Mouse (Mus musculus): ENCODE data around the gene Pcna. TPM values are rescaled to one million over a fixed set of nuclear protein-coding genes. Genes with fewer than 3 reads are reported as not detected.
"Not testable (repeated sequence)": the region's sequence is repeated elsewhere in the genome, so short reads cannot be mapped to it uniquely, and the experiment has no call there.

Pcna gene
- total and polyA plus RNA-seq, 3 experiments, result 77.8 to 520 (median 249) TPM

GRCm38 (mm10) chr2:132290808-132291207, 37.7 kb upstream of the Pcna start:
- ATAC-seq (ENCODE audit: extremely low read depth, insufficient number of reproducible peaks, low FRiP score, poor library complexity, severe bottlenecking) (no peak), DNase-seq (ENCODE audit: low spot score) (no peak)
- Histone ChIP-seq H3K9me3 (replicated peaks) (0 out of 2 replicates have a peak, but pooled peaks cover 2% of the 10 kb centered on the region), H3K27me3 (ENCODE audit: insufficient read depth, low read length) (no peaks in the 10 kb centered on the region), H3K36me3 (replicated peaks) (peaks cover 55% of the 10 kb centered on the region), H3K4me3 (ENCODE audit: low read depth, low read length) (no peak overlapping the region), H3K4me1 (ENCODE audit: insufficient read depth, low read depth, low read length) (peaks cover 35% of the 10 kb centered on the region)
- TF ChIP-seq TAL1 (conservative IDR thresholded peaks at IDR 0.05; ENCODE audit: low read depth, low read length), result no peak
- TF ChIP-seq GATA1 (IDR thresholded peaks at IDR 0.05; ENCODE audit: borderline replicate concordance, low read length), result no peak
- TF ChIP-seq POLR2AphosphoS5 (IDR thresholded peaks at IDR 0.05; ENCODE audit: insufficient replicate concordance, low read depth, low read length), result no peak
- TF ChIP-seq CTCF (IDR thresholded peaks at IDR 0.05; ENCODE audit: low read depth, low read length), result no peak
- TF ChIP-seq GATA2 (IDR thresholded peaks at IDR 0.05; ENCODE audit: borderline replicate concordance, low read depth, low read length), result no peak

DNA sequence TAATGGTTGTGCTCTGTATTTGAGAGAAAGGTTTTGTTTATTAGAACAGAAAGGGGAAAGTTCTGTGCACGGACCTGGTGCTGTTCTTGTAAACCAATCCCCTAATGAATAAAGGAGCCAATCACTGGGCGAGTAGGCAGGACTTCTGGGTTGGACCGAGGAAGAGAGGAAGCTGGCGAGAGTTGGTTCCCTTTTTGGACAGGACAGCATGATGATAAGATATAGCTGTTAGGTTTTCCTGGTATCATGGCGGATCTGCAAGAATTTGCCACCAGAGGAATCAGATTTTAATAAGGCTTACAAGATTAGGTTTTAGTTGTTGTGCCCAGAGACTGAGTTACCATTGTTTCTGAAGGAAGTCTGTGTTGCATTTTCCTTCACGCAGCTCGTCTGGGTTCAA, 36.1 kb upstream of the Pcna start:
- not testable (repeated sequence) for ATAC-seq (ENCODE audit: extremely low read depth, insufficient number of reproducible peaks, low FRiP score, poor library complexity, severe bottlenecking); H3K27me3 ChIP-seq (ENCODE audit: insufficient read depth, low read length); H3K4me3 ChIP-seq (ENCODE audit: low read depth, low read length); H3K9me3 ChIP-seq (replicated peaks); DNase-seq (ENCODE audit: low spot score)
- H3K4me1 ChIP-seq (ENCODE audit: insufficient read depth, low read depth, low read length), result peaks cover 35% of the 10 kb centered on the region
- H3K36me3 ChIP-seq (replicated peaks), result peaks cover 54% of the 10 kb centered on the region

GRCm38 (mm10) chr2:132286376-132287076, 33.4 kb upstream of the Pcna start:
- Histone ChIP-seq H3K36me3 (replicated peaks) (peaks cover 52% of the 10 kb centered on the region), H3K4me1 (ENCODE audit: insufficient read depth, low read depth, low read length) (peaks cover 21% of the 10 kb centered on the region)

DNA sequence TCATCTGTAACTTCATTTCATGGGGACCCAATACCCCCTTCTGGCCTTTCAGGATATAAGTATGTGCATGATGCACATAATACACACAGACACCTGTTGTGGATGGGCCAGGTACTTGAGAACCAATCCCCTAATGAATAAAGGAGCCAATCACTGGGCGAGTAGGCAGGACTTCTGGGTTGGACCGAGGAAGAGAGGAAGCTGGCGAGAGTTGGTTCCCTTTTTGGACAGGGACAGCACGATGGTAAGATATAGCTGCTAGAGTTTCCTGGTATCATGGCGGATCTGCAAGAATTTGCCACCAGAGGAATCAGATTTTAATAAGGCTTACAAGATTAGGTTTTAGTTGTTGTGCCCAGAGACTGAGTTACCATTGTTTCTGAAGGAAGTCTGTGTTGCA, 32.6 kb upstream of the Pcna start:
- peaks cover 50% of the 10 kb centered on the region for H3K36me3 ChIP-seq (replicated peaks)
- DNase-seq (ENCODE audit: low spot score); H3K27me3 ChIP-seq (ENCODE audit: insufficient read depth, low read length); ATAC-seq (ENCODE audit: extremely low read depth, insufficient number of reproducible peaks, low FRiP score, poor library complexity, severe bottlenecking); H3K9me3 ChIP-seq (replicated peaks); H3K4me3 ChIP-seq (ENCODE audit: low read depth, low read length): not testable (repeated sequence)
- H3K4me1 ChIP-seq (ENCODE audit: insufficient read depth, low read depth, low read length), result peaks cover 13% of the 10 kb centered on the region

More at GRCm38 (mm10) chr2:132286376-132287076, 33.4 kb upstream of the Pcna start:
- DNase-seq (ENCODE audit: low spot score) (no peak), ATAC-seq (ENCODE audit: extremely low read depth, insufficient number of reproducible peaks, low FRiP score, poor library complexity, severe bottlenecking) (no peak)
- Histone ChIP-seq H3K4me3 (ENCODE audit: low read depth, low read length) (no peak overlapping the region), H3K27me3 (ENCODE audit: insufficient read depth, low read length) (no peaks in the 10 kb centered on the region), H3K9me3 (replicated peaks) (0 out of 2 replicates have a peak, but pooled peaks cover 2% of the 10 kb centered on the region)
- TF ChIP-seq POLR2AphosphoS5 (IDR thresholded peaks at IDR 0.05; ENCODE audit: insufficient replicate concordance, low read depth, low read length), result no peak
- TF ChIP-seq TAL1 (conservative IDR thresholded peaks at IDR 0.05; ENCODE audit: low read depth, low read length), result no peak
- no peak for TF ChIP-seq GATA2 (IDR thresholded peaks at IDR 0.05; ENCODE audit: borderline replicate concordance, low read depth, low read length)
- TF ChIP-seq CTCF (IDR thresholded peaks at IDR 0.05; ENCODE audit: low read depth, low read length), result no peak

GRCm38 (mm10) chr2:132284492-132285139, 31.5 kb upstream of the Pcna start:
- Histone ChIP-seq H3K27me3 (ENCODE audit: insufficient read depth, low read length) (no peaks in the 10 kb centered on the region), H3K4me1 (ENCODE audit: insufficient read depth, low read depth, low read length) (peaks cover 7% of the 10 kb centered on the region), H3K36me3 (replicated peaks) (peaks cover 56% of the 10 kb centered on the region), H3K4me3 (ENCODE audit: low read depth, low read length) (no peak overlapping the region), H3K9me3 (replicated peaks) (0 out of 2 replicates have a peak, but pooled peaks cover 2% of the 10 kb centered on the region)
- ATAC-seq (ENCODE audit: extremely low read depth, insufficient number of reproducible peaks, low FRiP score, poor library complexity, severe bottlenecking), result no peak
- TF ChIP-seq CTCF (IDR thresholded peaks at IDR 0.05; ENCODE audit: low read depth, low read length) (no peak), POLR2AphosphoS5 (IDR thresholded peaks at IDR 0.05; ENCODE audit: insufficient replicate concordance, low read depth, low read length) (no peak), GATA1 (IDR thresholded peaks at IDR 0.05; ENCODE audit: borderline replicate concordance, low read length) (no peak), GATA2 (IDR thresholded peaks at IDR 0.05; ENCODE audit: borderline replicate concordance, low read depth, low read length) (no peak), TAL1 (conservative IDR thresholded peaks at IDR 0.05; ENCODE audit: low read depth, low read length) (no peak)
- no peak for DNase-seq (ENCODE audit: low spot score)

DNA sequence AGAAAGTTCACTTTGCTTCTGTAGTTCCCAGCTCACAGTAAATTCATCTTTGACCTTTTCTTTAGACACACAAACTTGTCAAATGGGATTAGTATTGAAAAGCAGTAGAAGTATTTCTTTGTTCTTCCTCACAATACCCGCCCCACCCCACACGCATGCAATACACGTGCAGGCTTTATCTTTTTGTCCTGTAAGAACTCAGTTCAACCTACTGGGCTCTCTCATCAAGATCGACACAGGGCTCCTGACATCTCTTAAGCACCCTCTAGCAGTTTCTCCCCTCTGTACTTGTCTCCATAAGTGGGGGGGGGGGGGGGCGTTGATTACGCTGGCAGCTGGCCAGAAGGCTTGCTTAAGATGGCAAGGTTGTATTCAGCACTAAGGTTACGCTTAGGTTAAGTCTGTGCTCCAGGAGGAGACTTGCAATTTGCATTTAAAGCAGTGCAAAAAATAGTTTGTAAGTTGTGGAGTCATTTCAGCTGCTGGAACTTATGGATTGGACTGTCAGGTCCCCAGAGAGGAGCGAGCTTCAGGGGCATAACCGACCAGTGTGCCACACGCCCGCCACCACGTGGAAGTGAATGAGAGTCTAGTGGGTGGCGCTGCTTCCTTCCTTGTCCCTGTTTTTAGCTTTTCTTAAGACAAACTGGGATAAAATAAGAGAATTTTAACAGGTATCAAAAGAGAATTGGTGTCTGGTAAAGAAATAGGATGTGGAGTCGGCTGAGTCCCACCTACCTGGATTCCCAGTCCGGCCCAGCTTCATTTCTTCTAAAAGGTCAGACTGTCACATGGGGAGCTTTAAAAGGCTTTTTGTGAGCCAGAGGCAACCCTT, 30.3 kb upstream of the Pcna start:
- DNase-seq (ENCODE audit: low spot score) (no peak), ATAC-seq (ENCODE audit: extremely low read depth, insufficient number of reproducible peaks, low FRiP score, poor library complexity, severe bottlenecking) (no peak)
- H3K4me3 ChIP-seq (ENCODE audit: low read depth, low read length), result no peak overlapping the region
- peaks cover 62% of the 10 kb centered on the region for H3K36me3 ChIP-seq (replicated peaks)
- H3K4me1 ChIP-seq (ENCODE audit: insufficient read depth, low read depth, low read length), result peaks cover 5% of the 10 kb centered on the region
- no peak for TF ChIP-seq GATA1 (IDR thresholded peaks at IDR 0.05; ENCODE audit: borderline replicate concordance, low read length)
- no peak for TF ChIP-seq GATA2 (IDR thresholded peaks at IDR 0.05; ENCODE audit: borderline replicate concordance, low read depth, low read length)
- TF ChIP-seq CTCF (IDR thresholded peaks at IDR 0.05; ENCODE audit: low read depth, low read length), result no peak
- TF ChIP-seq POLR2AphosphoS5 (IDR thresholded peaks at IDR 0.05; ENCODE audit: insufficient replicate concordance, low read depth, low read length), result no peak
- no peak for TF ChIP-seq TAL1 (conservative IDR thresholded peaks at IDR 0.05; ENCODE audit: low read depth, low read length)
- no peaks in the 10 kb centered on the region for H3K27me3 ChIP-seq (ENCODE audit: insufficient read depth, low read length)
- H3K9me3 ChIP-seq (replicated peaks), result 0 out of 2 replicates have a peak, but pooled peaks cover 2% of the 10 kb centered on the region

Measured in G1E (cell line).